Mouse (Mus musculus) megakaryocyte-erythroid progenitor cell, adult 5 weeks (primary cell): ENCODE results near the gene Zfp65. TPM values are rescaled to one million over a fixed set of nuclear protein-coding genes. Genes with fewer than 3 reads are reported as not detected.

Source experiments
- polyA plus RNA-seq: library from polyadenylated mRNA; stranded (reverse); fragments of >175 nt; gene quantifications from 2 replicates; pipeline ENCODE4 v1.2.3, GENCODE M21; 2012

Gene Zfp65
- polyA plus RNA-seq, result 0.53 and 0.72 TPM in 2 replicates

DNA sequence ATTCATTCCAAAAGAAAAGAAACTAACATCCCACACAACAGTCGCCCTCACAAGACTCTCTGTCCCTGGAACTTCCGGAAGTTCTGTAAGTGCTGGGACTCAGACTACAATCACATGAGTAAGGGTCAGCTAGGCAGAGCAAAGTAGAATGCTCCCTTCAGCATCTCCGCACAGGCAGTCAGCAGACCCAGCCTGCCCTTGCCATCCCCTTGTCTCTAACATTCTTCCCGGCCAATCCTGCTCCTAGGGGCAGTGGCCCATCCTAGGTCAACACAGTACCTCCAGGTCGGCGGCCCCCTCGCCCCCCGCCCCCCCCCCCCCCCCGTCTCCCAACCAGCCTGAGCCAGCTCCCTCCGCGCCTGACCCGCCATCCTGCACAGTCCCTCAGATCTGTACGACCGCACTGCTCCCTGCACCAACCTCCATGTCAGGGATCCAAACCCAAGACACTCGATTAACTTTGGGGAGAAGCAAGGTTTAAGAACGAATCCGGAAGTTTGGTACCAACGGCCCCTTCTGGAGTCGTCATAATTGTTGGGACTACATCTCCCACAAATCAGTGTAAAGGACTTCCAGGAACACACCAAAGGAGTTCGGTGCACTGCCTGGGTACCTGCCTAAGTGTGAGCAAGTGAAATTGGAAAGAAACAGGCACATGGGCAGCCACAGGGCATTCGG is at the start of gene Zfp65:
TSS of gene Zfp65 (minus strand) at position 533 of the 678 bp plus-strand sequence.

DNA sequence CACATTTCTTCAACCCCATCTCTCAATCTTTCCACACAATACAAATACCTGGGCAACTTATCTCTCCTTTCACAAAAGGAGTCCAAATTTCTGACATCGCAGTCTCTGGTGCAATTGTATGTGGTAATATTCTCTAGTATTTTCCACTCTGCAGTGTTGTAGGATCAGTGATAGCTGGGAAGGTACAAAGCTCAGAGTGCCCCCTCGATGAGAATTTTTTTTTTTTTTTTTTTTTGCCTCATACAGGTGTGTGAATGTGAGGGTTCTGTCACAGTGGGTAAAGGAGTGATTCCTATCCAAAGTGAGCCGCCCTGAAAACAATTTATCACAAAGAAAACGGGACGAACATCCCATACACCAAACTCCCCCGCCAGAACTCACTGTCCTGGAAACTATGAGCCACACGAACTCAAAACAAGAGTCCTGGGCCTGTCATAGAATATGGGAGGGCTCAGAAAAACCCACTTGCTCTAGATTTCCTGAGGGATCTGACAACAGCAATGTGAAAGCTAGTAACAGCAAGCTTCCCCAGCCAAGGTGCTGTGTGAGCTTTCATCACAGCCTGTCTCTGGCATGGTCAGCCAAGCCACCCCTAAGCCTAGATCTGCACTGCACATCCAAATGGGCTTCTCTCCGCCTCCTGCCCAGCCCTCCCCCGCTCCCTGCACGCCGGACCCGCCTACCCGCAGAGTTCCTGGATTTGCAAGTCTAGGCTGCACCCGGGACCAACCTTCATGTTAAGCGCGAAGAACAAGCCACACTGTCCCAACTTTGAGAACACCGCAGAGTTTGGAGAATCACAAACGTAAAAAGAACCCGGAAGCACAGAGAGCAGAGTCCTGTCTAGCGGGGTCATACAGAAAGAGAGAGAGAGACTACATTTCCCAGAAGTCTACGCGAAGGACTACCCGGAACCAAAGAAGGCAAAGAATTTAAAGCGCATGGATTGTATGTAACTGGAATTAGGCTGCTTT is 25.6 kb upstream of the Zfp65 start, which contains the start of gene Zfp85:
TSS of gene Zfp85 (minus strand) at position 896 of the 974 bp plus-strand sequence.

DNA sequence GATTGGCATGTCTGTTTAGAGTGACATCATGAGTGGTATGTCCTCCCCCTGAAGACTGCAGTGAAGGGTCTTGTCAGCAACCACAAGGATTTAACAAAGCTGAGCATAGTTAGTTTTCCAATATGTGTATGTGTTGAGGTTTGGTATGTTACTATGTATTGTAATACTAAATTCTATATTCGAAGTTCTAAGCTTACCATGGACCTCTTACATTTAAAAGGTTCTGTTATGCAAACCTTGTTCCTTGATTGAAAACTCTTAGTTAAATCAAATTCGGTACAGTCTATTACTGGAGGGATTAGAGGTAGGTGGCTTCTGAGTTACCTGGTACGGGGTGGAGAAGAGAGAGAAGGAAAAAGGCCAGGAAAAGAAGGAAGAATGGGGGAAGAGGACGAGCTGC is 42.0 kb downstream of the Zfp65 start, which contains the start of gene Zfp738:
TSS of gene Zfp738 (minus strand) at position 101 of the 400 bp plus-strand sequence.

Other genes with a start within 250 kb of the Zfp65 start
- gene Zfp874b, start 244.9 kb downstream of the Zfp65 start, polyA plus RNA-seq, result 0.13 and 0.18 TPM in 2 replicates
- 0.23 and 0.51 TPM in 2 replicates for gene Zfp58, start 228.6 kb downstream of the Zfp65 start, polyA plus RNA-seq
- gene Gm26965, start 203.0 kb downstream of the Zfp65 start, polyA plus RNA-seq, result not detected in 2 replicates
- 0.63 and 0.94 TPM in 2 replicates for gene Zfp87, start 203.0 kb downstream of the Zfp65 start, polyA plus RNA-seq
- gene Zfp748, start 175.3 kb downstream of the Zfp65 start, polyA plus RNA-seq, result 0.27 and 0.32 TPM in 2 replicates
- 0.23 and 0.63 TPM in 2 replicates for gene Zfp729b, start 119.5 kb downstream of the Zfp65 start, polyA plus RNA-seq
- not detected in 2 replicates for gene Gm49345, start 91.4 kb downstream of the Zfp65 start, polyA plus RNA-seq
- 0.20 and 0.27 TPM in 2 replicates for gene Zfp729a, start 91.4 kb downstream of the Zfp65 start, polyA plus RNA-seq
- gene Zfp738, start 42.1 kb downstream of the Zfp65 start, polyA plus RNA-seq, result 0.50 and 0.78 TPM in 2 replicates
- gene Zfp85, start 26.1 kb upstream of the Zfp65 start, polyA plus RNA-seq, result 0.26 and 0.27 TPM in 2 replicates
- 0.04 and 0.21 TPM in 2 replicates for gene Zfp493, start 50.5 kb upstream of the Zfp65 start, polyA plus RNA-seq
- gene Zfp273, start 84.6 kb upstream of the Zfp65 start, polyA plus RNA-seq, result 0.25 and 0.50 TPM in 2 replicates
- not detected in 2 replicates for gene Gm10037, start 101.9 kb upstream of the Zfp65 start, polyA plus RNA-seq
- gene BC048507, start 134.2 kb upstream of the Zfp65 start, polyA plus RNA-seq, result not detected in 2 replicates